Mouse (Mus musculus) E14TG2a.4 (cell line): Measurements from ENCODE around the gene Sin3a.

ENCODE experiments used
- CTCF ChIP-seq: conservative IDR thresholded peaks from 2 replicates; pipeline ENCODE4 v1.5.1; 2014; ENCODE audit warnings: low read length
- NANOG ChIP-seq: IDR thresholded peaks from 2 replicates; pipeline ENCODE4 v1.6.1; 2014; ENCODE audit warnings: borderline replicate concordance, low read length, mixed read lengths
- POU5F1 ChIP-seq: IDR thresholded peaks from 2 replicates; pipeline ENCODE4 v1.6.1; 2014; ENCODE audit warnings: low read length, borderline replicate concordance

- TF ChIP-seq CTCF, result no peak
- no peak for TF ChIP-seq NANOG
- TF ChIP-seq POU5F1, result no peak
Measured at GRCm38 (mm10) chr9:57074171-57074821, 2.5 kb downstream of the Sin3a start.
